ENCODE assay signal across 8 mouse cellular contexts in genomic region chr2:35589800-35590199, GRCm38 (mm10). TPM values are rescaled to one million over a fixed set of nuclear protein-coding genes. Genes with fewer than 3 reads are reported as not detected.
A peak's percentile ranks its signal among the peaks of the same experiment; 100 is the strongest.
DNase-seq lines count a peak whose midpoint lies in the region; ATAC-seq lines count a peak whose summit lies in the region.

No protein-coding gene starts in this region.

- no peaks in the 10 kb centered on the region for H3K27me3 ChIP-seq in heart, embryonic 12.5 days (replicated peaks)
- no peaks in the 10 kb centered on the region for H3K27me3 ChIP-seq in stomach, embryonic 16.5 days (ENCODE audit: control insufficient read depth, insufficient read depth, low read length)
- H3K27me3 ChIP-seq in midbrain, embryonic 11.5 days (ENCODE audit: control insufficient read depth, insufficient read depth, low read length) = no peaks in the 10 kb centered on the region; the same call in none of the 2 replicates

- H3K27ac ChIP-seq in heart, embryonic 12.5 days (ENCODE audit: poor library complexity, severe bottlenecking) = peak overlapping the region; percentile 91; the same call in 1 of the 2 replicates
- no peak overlapping the region for H3K27ac ChIP-seq in stomach, embryonic 16.5 days (ENCODE audit: low read length)
- H3K27ac ChIP-seq in midbrain, embryonic 11.5 days (ENCODE audit: low read depth, low read length) = no peak overlapping the region

- DNase-seq in urinary bladder, postnatal 25 days (ENCODE audit: low spot score) = peak; percentile 36
- no peak for DNase-seq in urinary bladder, postnatal 10 days (ENCODE audit: low spot score)
- DNase-seq in kidney, postnatal 10 days = peak; percentile 80
- no peak for DNase-seq in retina, embryonic 14.5 days (ENCODE audit: low spot score)
- no peak for DNase-seq in midbrain, embryonic 11.5 days (ENCODE audit: low spot score, missing footprints)
- DNase-seq in retina, postnatal 1 day = no peak

- no peaks in the 10 kb centered on the region for H3K9me3 ChIP-seq in heart, embryonic 12.5 days (replicated peaks)
- H3K9me3 ChIP-seq in stomach, embryonic 16.5 days (replicated peaks; ENCODE audit: control insufficient read depth, low read length) = no peaks in the 10 kb centered on the region
- H3K9me3 ChIP-seq in midbrain, embryonic 11.5 days (ENCODE audit: control insufficient read depth, low read length) = no peaks in the 10 kb centered on the region

- ATAC-seq in heart, embryonic 12.5 days (ENCODE audit: insufficient number of reproducible peaks, low FRiP score) = no peak
- peak; percentile 54; the same call in 1 of the 2 replicates for ATAC-seq in stomach, embryonic 16.5 days (ENCODE audit: insufficient read depth, low FRiP score)
- ATAC-seq in midbrain, embryonic 11.5 days (ENCODE audit: low FRiP score) = no peak

- peak overlapping the region; percentile 30 for H3K9ac ChIP-seq in heart, embryonic 12.5 days
- no peak overlapping the region for H3K9ac ChIP-seq in stomach, embryonic 16.5 days (ENCODE audit: low read length)
- no peak overlapping the region for H3K9ac ChIP-seq in midbrain, embryonic 11.5 days (ENCODE audit: low read length)

- no peak overlapping the region for H3K4me3 ChIP-seq in heart, embryonic 12.5 days
- H3K4me3 ChIP-seq in stomach, embryonic 16.5 days (replicated peaks; ENCODE audit: low read length) = no peak overlapping the region
- H3K4me3 ChIP-seq in midbrain, embryonic 11.5 days (ENCODE audit: low read depth, low read length) = no peak overlapping the region

- 0 out of 2 replicates have a peak, but pooled peaks cover under 1% of the 10 kb centered on the region for H3K36me3 ChIP-seq in heart, embryonic 12.5 days
- H3K36me3 ChIP-seq in stomach, embryonic 16.5 days (ENCODE audit: control insufficient read depth, insufficient read depth, low read length) = no peaks in the 10 kb centered on the region
- H3K36me3 ChIP-seq in midbrain, embryonic 11.5 days (ENCODE audit: control insufficient read depth, insufficient read depth, low read length) = no peaks in the 10 kb centered on the region

- 0 out of 2 replicates have a peak overlapping the region, but pooled peaks have one; percentile 11 for H3K4me2 ChIP-seq in heart, embryonic 12.5 days
- no peak overlapping the region for H3K4me2 ChIP-seq in stomach, embryonic 16.5 days (ENCODE audit: low read depth, low read length)
- H3K4me2 ChIP-seq in midbrain, embryonic 11.5 days = no peak overlapping the region

- 55% methylated on average over 4 of the region's 4 CpGs for WGBS in heart, embryonic 12.5 days
- WGBS in stomach, embryonic 16.5 days = 52% methylated on average over 4 of the region's 4 CpGs
- 84% methylated on average over 4 of the region's 4 CpGs for WGBS in midbrain, embryonic 11.5 days

- peaks cover 100% of the 10 kb centered on the region for H3K4me1 ChIP-seq in heart, embryonic 12.5 days (replicated peaks)
- peaks cover 34% of the 10 kb centered on the region for H3K4me1 ChIP-seq in stomach, embryonic 16.5 days (ENCODE audit: control insufficient read depth, insufficient read depth, low read length)
- peaks cover 9% of the 10 kb centered on the region for H3K4me1 ChIP-seq in midbrain, embryonic 11.5 days (ENCODE audit: control insufficient read depth, insufficient read depth, low read length)

RNA-seq across cellular contexts. Expression of gene Dab2ip, which starts 31.7 kb away (rescaled TPM):
- polyA plus RNA-seq in heart, embryonic 12.5 days (2016; fragmentation: Nextera tagmentation; extraction: Ambion mirVana) = 55.6 and 62.5 TPM in 2 replicates
- polyA plus RNA-seq in stomach, embryonic 16.5 days (2015; fragmentation: Nextera tagmentation; extraction: Ambion mirVana) = 29.2 and 31.2 TPM in 2 replicates
- polyA plus RNA-seq in midbrain, embryonic 11.5 days (2014; fragmentation: Nextera tagmentation; extraction: Ambion mirVana) = 32.6 and 42.3 TPM in 2 replicates

Comparison
In these comparisons a context has a peak if more than half of its experiments do, and no peak if none do; other contexts are left out.
1. DNase-seq: peak in urinary bladder, postnatal 25 days (single experiment) and kidney, postnatal 10 days (single experiment); none in urinary bladder, postnatal 10 days (single experiment), retina, embryonic 14.5 days (single experiment), midbrain, embryonic 11.5 days (single experiment) and retina, postnatal 1 day (single experiment).